Mouse (Mus musculus) thymus, postnatal 14 days (tissue): Measurements from ENCODE around the gene Stat3.
A peak's percentile ranks its signal among the peaks of the same experiment; 100 is the strongest.

Source experiments
- DNase-seq: peaks from one replicate; pipeline ENCODE4 v3.0.0; 2021

The Stat3 gene

GRCm38 (mm10) chr11:100887764-100888163 is 51.6 kb downstream of the Stat3 start:
- no peak for DNase-seq

DNA sequence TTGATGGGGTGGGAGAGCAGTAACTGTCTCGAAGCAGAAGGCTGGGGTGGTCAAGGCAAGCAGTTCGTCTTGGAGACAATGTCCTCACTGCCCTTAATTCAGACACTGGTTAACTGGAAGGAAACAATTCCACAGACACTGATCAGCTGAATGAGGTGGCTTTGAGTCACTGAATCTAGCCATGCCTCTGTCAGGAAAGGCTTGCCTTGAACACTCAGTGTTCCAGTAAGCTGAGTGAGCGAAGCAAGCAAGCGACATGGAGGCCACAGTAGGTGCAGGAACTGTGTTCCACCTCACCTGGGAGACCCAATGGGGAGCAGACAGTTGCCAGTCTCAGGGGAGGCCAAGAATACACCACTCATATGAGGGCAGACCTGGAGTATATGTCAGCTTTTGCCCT is 52.1 kb downstream of the Stat3 start:
- no peak for DNase-seq

- DNase-seq = no peak
Measured at GRCm38 (mm10) chr11:100886188-100886740, 53.1 kb downstream of the Stat3 start.

DNA sequence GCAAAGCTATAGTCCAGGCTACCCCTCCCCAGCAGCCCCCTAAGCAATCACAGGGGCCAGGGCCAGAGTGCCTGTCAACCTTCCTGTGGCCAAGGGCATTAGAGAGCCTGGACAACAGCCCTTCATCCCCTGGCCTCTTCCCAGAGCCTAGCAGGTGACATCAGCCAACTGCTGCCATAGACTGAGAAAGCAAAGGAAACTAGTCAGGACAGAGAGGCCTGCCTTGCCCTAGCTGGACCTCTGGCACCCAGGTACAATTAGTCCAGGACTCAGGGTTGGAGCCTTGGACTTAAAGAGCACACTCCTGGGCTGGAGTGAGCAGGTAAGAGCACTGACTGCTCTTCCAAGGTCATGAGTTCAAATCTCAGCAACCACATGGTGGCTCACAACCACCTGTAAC is 53.9 kb downstream of the Stat3 start:
- DNase-seq = no peak

DNA sequence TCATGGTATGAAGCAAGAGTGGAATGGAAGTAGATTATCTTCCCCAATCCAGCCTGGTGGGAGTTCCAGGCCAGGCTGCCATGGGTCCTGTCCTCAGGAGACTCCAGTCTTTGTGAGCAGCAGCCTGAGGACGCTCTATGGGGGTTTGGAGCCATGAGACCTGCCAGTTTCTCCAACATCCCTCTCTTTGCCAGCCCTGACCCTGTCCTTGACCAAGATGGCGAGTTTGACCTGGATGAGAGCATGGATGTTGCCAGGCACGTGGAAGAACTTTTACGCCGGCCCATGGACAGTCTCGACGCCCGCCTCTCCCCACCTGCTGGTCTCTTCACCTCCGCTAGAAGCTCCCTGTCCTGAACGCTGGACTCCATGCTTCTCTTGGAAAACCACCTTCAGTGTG is 55.7 kb downstream of the Stat3 start:
- no peak for DNase-seq

GRCm38 (mm10) chr11:100879321-100880078 is 59.8 kb downstream of the Stat3 start:
- DNase-seq = no peak

DNA sequence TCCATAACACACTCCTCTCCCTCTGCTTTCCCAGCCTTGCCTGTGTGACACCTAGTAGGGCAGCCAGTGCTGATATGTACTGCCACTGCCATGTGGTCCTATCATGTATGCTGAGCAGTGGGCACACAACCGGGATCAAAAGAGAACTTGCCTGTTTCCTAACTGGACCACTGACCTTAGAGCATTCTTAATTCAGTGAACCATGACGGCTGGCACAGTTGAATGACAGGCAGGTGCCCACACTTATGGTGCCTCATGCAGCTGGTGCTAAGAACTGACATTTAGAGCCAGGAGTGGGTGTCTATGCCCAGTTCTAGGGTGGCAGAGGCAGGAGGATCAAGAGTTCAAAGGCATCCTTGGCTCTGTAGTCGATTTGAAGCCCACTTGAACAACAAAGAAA is 63.6 kb downstream of the Stat3 start:
- no peak for DNase-seq

- DNase-seq = peak; percentile 78
Measured at GRCm38 (mm10) chr11:100870968-100871350, 68.4 kb downstream of the Stat3 start.

GRCm38 (mm10) chr11:100870256-100870967 is 68.9 kb downstream of the Stat3 start:
- DNase-seq = no peak

- no peak for DNase-seq
Measured at GRCm38 (mm10) chr11:100865618-100866017, 73.7 kb downstream of the Stat3 start.

DNA sequence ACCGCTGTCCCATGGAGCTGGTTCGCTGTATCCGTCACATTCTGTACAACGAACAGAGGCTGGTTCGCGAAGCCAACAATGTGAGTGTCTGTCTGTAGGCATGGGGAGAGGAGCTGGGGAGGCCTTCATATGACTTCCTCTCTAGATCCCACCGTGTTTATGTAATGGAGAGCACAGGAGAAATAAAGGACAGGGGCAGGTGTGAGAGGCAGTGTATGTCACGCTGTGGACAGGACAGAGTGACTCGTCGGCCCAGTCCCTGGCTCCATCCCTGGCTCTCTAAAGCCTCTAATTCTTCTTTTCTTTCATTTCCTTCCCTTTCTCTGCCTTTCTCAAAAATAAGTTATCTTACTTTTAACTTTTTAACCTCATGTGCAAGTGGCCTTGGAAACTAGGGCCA is 76.2 kb downstream of the Stat3 start:
- DNase-seq = no peak

GRCm38 (mm10) chr11:100861836-100862235 is 77.5 kb downstream of the Stat3 start:
- peak; percentile 46 for DNase-seq

GRCm38 (mm10) chr11:100861335-100861734 is 78.0 kb downstream of the Stat3 start:
- DNase-seq = no peak

GRCm38 (mm10) chr11:100860198-100861048 is 78.9 kb downstream of the Stat3 start:
- DNase-seq = peak; percentile 91

DNA sequence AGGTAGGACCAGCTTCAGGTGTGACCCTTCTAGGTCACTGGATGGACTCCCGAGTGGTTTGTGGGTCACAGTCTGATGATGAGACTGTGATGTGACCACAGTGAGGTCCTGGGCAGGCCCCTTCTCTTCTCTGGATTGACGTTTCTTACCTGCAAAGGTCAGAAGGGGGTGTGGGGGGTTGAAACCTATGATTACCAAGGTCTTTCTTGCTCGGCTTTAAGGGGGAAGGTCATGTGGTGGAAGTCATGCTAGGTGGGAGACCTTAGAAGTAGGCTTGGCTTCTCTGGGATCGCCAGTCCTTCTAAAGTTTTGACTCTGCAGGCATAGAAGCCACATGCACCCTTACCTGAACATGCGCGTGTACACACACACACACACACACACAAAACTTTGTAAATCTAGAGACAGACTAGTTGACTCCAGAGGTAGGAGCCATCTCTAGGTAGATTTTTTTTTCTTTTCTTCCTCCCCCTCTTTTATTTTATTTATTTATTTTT is 79.7 kb downstream of the Stat3 start:
- DNase-seq = no peak

- DNase-seq = no peak
Measured at GRCm38 (mm10) chr11:100858935-100859578, 80.3 kb downstream of the Stat3 start, which contains the start of gene Stat5a. TSS of gene Stat5a (plus strand) at chr11:100859351.

DNA sequence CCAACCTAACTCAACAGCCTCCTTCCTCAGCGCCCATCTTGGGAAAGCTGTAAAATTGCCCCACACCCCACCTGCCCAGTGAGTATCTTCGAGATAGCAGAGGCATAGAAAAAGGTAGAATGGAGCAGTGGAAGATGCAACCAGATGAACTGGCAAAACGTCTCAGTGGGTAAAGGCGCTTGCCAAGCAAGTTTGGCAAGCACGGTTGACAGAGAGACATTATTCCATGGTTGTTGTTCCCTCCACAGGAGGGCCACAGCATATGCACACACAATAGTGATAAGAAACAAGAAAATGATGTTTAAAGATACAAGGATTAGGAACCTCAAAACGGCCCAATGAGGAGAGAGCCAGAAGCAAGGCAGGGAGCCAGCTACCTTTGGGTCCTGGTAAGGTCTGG is 81.4 kb downstream of the Stat3 start:
- DNase-seq = no peak

DNA sequence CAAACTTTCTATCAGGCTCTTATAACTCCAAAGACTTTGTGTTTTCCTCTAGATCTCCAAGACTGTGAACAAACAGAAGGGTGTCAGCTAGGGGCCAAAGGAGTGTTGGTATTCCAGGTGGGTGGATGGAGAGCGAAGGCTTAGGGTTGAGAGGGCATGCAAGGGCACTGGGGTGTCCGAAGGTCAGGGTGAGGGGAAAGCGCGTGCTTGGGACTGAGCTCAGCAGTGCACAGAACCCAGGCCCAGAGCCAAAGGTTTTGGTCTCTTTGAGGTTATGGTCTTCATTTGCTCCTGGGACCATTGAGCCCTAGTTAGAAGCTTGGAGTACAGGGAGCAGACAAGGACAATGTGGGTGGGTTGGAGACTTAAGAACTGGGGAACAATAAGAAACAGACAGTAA is 84.2 kb downstream of the Stat3 start:
- no peak for DNase-seq

DNA sequence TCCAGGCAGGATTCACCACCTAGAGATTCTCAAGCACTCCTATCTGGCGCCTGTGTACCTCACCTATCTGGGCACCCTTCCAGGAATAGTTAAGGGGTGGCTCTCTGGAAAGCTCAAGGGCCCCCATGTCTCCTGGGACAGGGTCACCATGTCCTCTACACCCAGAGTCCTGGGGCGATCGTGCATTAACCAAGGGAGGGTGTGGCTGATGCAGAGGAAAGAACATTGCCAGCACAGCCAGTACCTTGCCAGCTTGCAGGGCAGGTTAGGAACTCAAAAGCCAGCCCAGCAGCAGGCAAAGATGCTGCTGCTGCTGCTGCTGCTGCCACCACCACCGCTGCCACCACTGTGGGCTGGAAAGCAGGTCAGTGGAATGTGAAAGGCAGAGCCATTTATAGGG is 85.1 kb downstream of the Stat3 start:
- no peak for DNase-seq

DNA sequence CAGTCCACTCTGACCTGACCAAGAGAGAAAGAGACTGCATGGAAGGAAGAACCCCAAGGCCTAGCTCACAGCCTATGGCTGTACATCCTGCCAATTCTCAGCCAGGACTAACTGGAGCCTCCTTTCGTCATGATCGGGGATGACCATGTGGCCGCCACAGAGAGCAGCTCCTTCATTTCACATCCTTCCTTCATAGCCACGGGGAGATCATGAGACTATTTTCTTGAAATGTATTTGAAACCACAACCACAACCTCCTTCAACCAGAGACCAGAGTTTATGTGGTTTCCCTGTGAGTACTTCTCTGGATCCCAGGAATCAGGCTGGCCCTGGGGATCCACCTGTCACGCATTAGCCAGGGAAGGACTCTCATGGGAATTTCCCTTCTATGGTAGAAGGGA is 86.3 kb downstream of the Stat3 start:
- DNase-seq = no peak

- no peak for DNase-seq
Measured at GRCm38 (mm10) chr11:100852088-100852487, 87.3 kb downstream of the Stat3 start.

DNA sequence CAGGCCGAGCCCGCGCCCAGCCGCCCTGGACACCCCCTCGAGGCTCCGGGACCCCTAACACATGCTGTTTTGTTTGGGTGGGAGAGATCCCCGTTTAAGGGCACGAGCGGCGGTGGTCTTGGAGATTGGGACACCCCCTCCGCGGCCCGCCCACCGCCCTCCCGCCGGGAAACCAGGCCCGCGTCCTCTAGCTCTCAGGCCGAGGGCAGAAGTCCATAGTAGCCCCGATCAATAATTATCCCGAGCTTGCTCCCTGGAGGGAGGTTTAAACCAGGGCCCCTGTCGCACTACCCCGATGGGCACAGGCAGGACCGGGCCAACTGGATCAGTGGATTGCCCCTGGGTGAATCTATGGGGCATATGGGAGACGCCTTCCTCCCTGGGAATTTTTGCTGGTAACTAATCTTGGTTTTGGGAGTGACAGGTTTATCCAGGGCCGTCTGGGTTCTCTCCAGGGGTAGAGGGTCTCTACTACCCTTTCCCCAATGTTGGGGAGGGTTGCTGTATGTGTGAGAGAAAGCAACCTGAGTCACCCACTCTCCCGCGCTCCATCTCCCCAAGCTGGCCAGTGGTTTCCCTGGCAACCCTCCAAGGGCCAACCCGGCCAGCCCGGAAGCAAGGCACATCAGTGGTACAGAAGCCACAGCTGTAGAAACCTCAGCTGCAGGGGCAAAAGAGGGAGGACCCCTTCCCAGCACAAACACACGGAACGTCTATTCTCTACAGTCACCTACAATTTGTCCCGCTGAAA is 88.4 kb downstream of the Stat3 start:
- DNase-seq = peak; percentile 64
